Mouse (Mus musculus) cerebellum, adult 11 months (tissue): ENCODE data around the gene Fpr1.
"Not testable (repeated sequence)": the region's sequence is repeated elsewhere in the genome, so short reads cannot be mapped to it uniquely, and the experiment has no call there.

Experiments
- DNase-seq: peaks from one replicate; pipeline ENCODE4 v3.0.0; 2022

Fpr1 gene

DNA sequence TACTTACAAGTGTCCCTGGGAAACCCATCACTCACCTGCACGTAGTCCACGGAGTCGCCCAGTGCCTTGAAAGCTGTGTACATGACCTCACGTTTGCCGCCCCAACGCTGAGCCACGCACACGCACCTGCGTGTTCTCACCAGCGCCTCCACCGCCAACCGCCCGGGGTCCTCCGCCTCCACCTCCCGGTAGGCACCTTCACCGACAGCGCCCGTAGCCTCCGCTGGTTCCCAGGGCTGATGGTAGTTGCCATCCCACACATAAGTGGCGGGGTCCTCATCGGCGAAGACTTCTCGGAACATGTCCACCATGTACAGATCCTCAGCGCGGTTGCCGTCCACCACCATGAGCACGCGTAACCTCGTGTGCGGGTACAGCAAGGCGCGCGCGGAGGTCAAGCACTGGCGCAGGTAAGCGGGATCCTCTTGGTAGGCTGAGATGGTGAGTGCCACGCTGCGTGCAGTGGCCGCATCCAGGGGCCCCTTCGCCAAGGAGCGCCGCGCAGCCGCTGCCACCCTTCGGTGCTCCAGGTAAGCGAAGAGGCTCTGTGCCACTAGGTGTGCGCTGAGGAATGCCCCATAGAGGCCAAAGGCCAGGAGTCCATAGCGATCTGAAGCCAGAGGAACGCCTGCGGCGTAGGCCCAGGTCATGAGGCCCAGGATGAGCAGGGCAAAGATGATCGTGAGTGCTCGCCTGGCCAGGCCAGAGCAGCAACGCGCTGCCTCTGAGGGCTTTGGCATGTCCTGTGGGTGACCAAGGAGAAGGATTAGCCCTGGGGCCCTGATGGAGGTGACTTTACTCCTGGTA lies 33.6 kb downstream of the Fpr1 start:
- DNase-seq: no peak

DNA sequence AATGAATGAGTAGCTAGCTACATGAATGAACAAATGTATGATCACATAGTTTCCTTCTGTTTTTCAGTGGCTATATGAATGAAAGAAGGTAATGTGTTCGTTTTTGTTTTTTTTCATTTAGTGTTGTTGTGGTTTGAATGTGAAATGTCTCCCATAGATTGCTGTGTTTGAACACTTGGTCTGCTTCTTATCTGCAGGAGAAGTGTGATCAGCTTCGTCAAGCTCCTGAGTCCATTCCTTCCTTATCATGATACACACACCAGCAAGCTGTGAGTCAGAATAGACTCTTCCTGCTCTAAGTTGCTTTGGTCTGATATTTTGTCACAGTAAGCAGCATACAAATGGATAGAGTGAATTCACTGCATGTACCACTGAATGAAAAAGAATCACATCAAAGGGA lies 34.8 kb downstream of the Fpr1 start:
- no peak for DNase-seq

DNA sequence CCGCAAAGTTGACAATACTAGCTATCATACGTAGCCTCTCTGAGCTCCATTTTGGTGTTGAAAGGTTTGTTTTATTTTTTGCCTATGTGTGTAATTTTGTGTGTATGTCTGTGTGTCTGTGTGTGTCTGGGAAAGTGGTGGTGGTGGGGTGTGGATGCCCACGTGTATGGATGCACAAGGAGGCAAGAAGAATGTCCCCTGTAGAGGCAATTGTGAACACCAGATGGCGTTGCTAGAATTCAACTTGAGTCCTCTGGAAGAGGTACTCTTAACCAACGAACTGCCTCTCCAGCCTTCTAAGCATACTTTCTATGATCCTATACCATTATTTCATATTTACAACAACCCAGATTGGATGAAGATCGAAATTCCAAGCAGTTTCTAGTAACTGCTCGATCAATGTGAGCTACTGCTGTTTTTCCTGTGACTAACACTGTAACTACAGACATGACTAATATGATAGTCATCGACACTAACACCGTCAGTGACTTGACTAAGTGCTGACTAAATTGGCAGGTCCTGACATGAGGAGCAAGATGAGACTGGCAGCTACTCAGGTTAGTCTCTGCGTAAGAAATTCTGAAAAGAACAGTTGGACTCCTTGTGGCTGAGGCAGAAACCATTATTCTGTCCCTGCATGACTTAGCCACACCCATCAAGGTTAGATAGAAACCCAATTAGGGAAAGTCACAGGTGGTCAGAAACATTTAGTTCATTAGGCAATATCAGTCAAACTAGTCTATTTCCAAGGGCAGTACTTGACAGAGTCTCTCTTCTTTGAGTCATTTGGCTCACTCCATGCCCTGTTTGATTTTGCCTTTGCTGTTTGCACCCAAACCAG lies 38.3 kb downstream of the Fpr1 start:
- DNase-seq: no peak

DNA sequence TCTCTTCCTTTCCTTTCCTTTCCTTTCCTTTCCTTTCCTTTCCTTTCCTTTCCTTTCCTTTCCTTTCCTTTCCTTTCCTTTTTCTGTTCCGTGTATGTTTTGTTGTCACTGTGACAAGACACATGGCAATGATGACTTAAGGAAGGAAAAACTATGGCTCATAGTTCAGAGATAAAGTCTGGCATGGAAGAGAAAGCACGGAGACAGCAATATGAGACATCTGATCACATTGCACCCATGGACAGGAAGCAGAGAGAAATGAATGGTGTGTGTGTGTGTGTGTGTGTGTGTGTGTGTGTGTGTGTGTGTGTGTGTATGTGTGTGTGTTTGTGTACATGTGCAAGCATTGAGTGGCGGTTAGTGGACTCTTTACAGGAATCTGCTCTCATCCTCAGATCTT lies 39.1 kb downstream of the Fpr1 start:
- not testable (repeated sequence) for DNase-seq

DNA sequence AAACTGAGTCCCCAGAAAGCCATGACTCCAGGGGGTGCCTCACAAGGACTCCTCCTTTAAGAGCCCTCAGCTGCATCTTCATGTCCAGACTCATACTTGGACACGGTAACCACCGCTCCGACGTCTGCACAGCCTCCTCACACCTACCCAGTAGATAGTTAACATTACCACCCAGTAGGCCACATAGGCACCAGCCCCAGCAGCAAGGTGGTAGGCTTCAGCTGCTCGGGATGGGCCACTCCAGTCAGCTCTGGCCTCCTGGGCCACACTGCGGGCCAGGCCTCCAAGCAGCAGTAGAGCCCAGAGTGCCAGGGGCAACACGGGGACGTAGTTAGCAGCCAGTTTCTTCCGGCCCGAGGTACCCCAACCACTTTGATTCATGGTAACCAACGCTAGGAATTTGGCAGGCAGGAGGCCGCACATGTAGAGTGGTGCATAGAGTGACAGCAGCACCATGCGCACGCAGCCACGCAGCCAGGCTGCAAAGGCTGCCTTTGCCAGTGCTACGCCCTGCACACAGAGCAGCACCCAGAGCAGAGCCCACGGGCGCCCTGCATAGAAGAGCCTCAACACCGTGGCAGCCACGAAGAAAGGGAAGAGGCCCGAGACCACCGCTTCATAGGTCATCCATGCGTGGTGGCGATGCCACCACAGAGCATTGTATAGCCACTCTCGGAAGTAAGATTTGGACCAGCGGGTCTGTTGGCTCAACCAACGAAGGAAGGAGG lies 40.0 kb downstream of the Fpr1 start:
- DNase-seq: no peak

DNA sequence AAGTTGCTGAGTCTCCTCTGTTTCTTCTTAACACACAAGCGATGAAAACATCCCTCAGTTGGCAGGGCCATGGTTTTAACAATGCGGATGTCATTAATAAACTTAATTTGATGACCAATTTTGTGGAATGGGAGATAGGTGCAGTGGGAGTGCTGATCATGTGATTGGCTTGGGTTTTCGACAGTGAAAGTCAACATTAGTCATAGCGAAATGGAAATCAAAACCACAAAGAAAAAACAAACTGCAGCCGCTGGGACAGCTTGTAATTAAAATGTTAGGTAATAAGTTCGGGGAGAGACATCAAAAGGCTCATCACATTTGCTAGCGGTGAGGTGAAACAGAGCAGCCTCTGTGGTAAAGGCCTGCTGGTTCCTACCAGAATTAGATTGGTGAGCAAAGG lies 42.9 kb downstream of the Fpr1 start:
- DNase-seq: no peak

DNA sequence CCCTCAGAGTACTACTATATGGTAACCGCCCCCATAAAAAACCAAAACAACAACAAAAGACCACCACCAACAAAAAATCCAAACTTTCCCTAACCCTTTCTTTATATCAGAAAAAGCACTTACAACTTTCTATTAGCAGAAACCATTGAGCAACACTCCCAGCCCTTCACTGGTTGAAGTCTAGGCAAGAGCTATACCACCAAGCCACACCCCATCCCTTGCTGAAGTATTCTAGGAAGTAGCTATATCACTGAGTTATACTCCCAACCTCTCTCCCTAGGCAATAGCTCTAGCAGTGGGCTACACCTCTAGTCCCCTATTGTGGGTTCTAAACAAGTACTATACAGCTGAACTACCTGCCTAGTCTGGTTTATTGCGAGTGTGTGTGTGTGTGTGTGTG lies 44.5 kb downstream of the Fpr1 start:
- no peak for DNase-seq

DNA sequence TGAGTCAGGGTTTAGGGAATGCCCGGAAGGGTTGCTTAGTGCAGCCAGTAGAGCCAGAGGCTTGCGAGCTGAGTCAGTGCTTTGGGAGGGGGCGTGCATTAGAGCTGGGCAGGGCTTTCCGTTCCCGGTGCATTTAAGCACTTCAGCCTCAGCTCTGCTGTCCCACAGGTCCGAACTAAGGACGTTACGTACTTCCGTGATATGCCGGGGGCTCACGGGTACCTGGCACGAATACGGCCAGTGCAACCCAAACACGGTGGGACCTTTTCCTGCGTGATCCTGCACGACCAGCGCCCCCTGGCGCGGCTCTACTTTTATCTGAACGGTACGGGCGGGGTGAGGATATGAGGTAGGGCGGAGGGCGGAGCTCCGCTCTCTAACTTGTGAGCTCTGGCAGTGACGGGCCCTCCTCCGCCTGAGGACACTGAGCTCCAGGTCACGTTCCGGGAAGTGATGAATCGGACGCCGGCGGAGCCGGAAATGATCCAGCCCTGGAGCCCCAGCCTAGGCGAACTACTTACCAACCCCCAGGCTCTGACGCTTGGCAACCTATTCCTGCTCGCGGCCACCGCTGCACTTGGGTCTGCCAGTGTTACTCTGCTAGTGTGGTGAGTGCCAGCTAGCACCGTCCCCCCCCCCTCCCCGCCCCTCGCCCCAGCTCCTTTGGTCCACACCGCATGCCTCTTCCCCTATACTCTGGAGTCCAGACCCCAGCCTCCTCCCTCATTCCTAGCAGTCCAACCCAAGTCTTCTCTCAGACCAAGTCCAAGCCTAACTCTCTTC lies 45.6 kb downstream of the Fpr1 start:
- peak; percentile 96 for DNase-seq

DNA sequence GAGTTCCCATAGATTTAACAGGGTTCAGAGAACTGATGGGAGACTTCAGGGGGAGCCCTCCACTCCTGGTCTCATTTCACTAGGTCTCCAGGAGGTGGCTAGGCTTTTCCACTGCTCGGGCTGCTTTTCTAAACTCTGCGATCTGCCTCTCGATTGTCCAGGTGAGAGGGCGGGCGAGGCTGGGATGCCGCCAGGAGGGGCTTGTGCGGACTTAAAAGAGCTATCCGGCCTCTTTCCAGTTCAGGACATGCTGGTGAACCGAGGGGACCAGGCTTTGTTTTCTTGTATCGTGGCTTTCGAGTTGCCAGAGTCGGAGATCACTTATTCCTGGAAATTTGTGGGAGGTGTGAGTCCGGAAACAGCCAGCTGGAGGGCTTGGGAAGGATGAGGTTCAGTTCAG lies 46.3 kb downstream of the Fpr1 start:
- peak; percentile 49 for DNase-seq

DNA sequence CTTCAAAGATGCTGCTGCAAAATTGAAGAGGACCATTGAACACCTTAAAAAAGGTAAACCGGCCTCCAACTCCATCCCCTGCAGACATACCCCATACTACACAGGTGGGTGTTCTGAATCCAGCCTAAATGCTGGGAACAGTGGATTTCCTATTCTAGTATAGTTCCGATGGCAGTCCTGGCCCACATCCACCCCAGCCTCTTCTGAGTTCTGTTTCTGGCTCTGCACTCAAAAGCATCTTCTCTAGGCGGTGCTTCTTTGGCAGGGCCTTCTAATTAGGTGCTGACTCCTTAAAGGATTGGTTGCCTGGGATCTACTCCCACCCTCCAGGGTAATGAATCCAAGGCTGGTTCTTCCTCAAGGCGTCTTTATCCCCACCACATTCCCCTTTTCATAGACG lies 47.6 kb downstream of the Fpr1 start:
- DNase-seq: no peak

DNA sequence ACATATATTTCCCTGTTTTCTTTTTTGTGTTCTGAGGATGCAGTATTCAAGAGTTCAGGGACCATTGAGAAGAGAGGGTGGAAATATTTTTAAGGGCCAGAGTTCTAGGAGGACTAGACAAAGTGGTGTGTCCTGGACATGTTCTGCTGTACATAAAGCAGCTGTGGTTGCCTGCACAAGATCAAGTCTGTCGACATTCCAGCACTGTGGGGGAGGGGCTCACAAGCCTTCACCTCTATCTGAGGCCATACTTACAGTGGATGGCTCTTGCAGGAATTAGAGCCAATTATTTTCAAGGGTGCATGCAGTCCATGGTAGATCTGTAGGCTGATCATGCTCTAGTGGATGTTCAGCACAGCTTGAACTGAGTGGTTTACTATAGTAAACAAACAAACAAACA lies 48.8 kb downstream of the Fpr1 start:
- DNase-seq: no peak

DNA sequence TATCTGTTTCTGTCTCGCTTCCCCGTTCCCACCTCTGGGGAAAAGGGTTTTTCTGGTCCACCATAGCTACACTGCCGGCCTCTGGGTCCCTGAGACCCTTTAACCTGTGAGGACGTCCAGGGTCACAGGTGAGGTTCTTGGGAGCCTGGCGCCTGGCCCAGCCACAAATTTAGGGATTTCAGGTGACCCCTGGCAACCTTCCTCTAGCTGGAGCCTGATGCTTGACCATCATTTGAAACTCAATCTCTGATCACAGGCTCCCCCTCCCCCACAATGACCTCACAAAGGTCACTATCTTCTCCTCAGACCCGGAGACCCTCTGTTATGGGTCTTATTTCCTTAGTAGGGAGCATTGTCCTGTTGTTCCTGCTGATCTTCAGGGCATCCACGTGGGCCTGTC lies 53.0 kb downstream of the Fpr1 start:
- DNase-seq: no peak

DNA sequence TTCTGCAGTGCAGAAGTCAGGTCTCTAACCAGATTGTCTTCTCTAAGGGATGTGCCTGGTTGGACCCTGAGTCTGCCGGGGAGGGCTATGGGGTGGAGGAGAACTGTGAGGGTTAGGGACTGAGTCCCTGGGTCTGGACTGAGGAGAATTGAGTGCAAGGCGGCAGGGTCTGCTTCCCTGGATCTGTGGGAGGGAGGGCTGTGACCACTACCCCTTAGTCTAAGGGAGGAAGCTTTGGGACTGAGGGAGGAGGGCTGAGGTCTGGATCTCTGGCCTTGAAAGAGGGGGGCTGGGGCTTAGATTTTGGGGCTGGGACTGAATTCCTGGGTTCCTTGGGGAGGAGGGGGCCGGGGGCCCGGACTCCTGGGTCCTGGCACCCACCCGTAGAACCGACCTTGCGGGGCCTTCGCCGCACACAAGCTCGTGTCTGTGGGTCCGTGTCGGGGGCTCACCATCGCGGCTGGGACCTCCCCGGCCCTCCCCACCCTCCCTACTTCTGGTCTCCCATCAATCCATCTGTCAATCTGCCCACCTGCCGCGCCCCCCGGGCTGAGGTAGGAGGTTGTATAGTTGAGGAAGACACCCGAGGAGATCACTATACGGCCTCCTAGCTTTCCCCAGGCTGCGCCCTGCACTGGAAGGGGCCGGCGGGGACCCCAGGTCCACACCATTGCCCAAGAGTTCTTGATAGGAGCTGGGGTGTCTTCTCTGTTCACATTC lies 53.8 kb downstream of the Fpr1 start:
- no peak for DNase-seq

DNA sequence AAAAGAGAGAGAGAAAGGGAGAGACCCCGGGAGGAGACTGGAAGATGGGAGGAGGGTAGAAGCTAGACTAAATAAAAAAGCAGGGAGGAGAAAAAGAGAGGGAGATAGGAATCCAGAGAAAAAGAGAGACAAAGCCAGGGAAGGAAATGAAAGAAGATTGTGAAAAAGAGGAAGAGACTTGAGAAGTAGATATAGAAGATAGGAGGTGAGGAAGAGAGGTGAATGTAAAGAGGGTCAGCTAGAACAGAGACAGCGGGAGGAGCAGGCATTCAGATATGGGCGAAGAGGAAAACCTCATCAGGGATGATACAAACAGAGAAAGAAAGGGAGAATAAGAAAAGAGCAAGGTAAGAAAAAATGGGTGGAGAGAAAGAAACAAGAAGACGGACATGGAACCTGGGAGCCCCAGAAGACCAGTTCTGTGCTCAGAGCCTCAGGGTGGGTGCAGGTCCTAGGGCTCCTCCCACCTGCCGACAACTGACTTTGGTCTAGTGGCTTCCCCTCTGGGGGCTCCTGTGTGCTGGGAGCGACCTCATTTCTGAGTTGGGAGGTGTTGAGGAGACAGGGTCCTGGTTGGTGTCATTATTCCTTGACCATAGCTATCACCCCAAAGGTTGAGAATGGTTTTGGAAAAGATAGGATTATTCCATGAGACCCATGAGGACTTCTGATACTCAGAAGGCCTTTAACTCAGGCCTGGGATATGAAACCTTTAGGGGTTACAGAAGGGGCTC lies 54.5 kb downstream of the Fpr1 start:
- DNase-seq: no peak

DNA sequence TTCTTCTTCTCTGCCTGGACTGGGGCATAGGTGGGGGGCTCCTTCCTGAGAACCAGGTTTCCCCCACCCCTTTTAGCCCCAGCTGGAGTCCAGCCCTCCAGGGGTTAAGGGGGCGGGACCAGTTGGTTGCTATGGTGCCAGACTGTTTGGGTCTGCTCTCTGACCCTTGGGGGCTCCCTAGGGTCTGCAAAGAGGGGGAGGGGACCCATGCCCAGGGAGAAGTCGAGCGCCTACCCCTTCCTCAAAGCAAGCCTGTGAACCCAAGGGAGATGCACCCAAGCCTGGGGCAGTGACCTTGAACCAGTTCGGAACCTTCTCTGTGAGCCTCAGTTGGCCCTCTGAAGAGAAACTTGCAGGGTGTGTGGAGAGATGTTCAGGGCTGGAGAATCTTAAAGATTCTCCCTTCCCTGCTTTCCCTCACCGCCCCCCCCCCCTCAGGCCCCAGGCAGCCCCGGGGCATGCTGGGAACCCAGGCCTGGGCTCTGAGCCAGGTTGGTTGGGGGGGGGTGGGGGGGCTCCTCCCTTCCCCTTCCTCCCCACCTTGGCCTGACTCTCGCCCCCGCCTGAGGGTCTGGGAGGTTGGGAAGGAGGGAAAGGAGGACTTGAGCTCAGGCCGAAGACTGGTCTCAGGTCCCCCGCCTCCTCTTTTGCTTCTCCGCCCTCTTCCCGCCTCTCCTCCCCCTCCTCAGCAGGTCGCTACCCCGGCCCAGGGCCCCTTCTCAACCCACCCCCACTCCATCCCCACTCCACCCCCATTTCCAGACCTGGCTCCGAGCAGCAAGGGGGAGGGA lies 55.4 kb downstream of the Fpr1 start:
- DNase-seq: peak; percentile 58

DNA sequence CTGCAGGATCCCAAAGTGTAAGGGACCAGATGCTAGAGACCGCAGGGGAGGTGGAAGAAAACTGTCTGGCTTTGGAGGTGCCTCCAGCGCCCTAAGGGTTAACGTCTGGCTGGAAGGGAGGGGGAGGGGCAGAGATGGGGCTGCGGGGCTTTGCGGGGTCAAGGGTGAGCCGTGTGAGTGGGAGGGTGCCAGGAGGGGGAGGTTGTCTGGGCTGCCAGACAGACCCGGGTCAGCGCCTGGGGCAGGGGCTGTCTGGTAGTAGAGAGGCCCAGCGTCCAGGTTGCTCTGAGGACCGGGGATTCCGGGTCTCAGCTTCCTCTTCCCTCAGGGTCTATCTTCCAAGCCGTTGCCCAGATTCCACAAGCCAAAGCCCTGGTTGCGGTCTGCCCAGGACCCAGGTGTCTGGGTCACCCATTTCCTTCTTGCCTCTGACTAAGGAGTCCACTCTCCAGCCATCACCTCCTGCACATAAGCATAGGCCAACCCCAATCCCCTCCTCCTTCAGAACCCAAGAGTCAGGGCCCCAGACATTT lies 56.0 kb downstream of the Fpr1 start:
- peak; percentile 75 for DNase-seq

DNA sequence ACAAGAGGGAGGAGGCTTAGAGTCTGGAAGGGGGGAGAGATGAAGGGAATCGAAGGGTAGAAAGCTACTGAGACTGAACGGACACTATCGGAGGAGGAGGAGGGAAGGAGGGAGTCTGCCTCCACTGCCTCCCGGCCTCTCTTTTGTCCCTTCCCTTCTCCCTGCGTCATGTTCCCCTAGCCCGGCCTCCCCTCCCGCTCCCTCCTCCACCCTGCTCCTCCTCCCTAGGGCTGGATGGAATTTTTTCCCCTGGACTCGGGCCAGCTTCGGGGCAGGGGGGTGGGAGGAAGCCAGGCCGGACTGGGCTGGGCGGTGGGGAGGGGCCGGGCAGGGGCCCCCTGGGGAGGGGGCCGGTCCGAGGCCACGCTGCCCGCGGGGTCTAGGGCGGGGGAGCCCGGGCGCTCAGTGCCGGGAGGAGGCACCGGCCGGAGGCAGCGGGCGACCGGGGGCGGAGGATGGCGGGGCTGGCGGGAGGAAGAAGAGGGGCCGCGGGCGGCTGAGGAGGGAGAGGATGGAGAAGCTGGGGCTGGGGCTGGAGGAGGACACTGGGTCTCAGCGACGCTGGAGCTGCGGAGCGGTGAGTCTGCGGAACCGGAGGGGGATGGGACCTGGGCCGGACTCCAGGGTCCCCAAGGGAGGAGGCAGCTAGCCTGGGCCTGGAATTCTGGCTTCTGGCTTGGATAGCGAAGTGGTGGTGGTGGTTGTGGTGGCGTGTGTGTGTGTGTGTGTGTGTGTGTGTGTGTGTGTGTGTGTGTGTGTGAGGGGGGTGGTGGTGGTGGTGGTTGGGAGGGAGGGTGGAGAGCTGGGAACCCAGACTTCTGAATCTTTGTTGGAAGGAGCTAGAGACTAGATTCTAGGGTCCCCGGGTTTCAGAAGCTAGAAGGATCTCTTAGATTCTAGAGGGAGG lies 56.7 kb downstream of the Fpr1 start, which contains the start of gene Spaca6:
Gene Spaca6, plus strand, starts transcription at position 408 of the 907 bp plus-strand sequence.
- DNase-seq: peak; percentile 93
